Mouse (Mus musculus) gastrocnemius, postnatal 36 days (tissue): Measurements from ENCODE around the gene Ski. TPM values are rescaled to one million over a fixed set of nuclear protein-coding genes. Genes with fewer than 3 reads are reported as not detected.
A peak's percentile ranks its signal among the peaks of the same experiment; 100 is the strongest.
"Not testable (repeated sequence)": the region's sequence is repeated elsewhere in the genome, so short reads cannot be mapped to it uniquely, and the experiment has no call there.

ENCODE experiments used
- DNase-seq, 2 experiments: peaks; one replicate each; pipeline ENCODE4 v3.0.0; 2022
- intact Hi-C: fragments of 180-260 bp; cut with DNase I; formaldehyde crosslinking; loops from one replicate; pipeline ENCODE4 v1.15.1; 2025
- long read RNA-seq, 2 experiments: library from polyadenylated mRNA; stranded (forward); transcript quantifications; one replicate each; pipeline ENCODE4 v2.0.0; 2021
- total RNA-seq, 2 experiments: library from RNA; stranded (reverse); gene quantifications; 2 replicates each; pipeline ENCODE4 v1.2.3; 2021

Gene Ski
- total RNA-seq, result 10 to 100 TPM; 28.7 to 30.2 TPM
- long read RNA-seq, experiment 1, full-length matches to known transcripts, result 3 of 24 reads
- long read RNA-seq, experiment 1, partial matches to known transcripts, result 0 of 24 reads
- long read RNA-seq, experiment 1, other reads (novel, unspliced or antisense), result 21 of 24 reads
- long read RNA-seq, experiment 2, full-length matches to known transcripts, result 1 of 21 reads
- long read RNA-seq, experiment 2, partial matches to known transcripts, result 1 of 21 reads
- long read RNA-seq, experiment 2, other reads (novel, unspliced or antisense), result 19 of 21 reads

DNA sequence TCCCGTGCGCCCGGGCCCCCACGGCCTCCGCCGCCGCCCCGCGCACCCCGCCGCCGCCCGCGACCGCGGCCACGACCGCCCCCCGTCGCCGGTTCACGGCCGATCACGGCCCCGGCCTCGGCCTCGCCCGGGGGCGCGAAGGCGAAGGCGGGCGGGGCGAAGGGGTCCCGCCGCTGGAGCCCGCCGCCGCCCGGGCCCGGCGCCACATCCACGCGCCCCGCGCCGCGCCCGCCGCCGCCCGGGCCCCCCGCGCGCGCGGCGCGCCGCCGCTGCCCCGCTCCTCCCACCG is at the start of gene Ski:
Gene Ski (minus strand): TSS at position 41 of the 289 bp plus-strand sequence.
- DNase-seq, result no peak
- intact Hi-C loops, result no loop called here

DNA sequence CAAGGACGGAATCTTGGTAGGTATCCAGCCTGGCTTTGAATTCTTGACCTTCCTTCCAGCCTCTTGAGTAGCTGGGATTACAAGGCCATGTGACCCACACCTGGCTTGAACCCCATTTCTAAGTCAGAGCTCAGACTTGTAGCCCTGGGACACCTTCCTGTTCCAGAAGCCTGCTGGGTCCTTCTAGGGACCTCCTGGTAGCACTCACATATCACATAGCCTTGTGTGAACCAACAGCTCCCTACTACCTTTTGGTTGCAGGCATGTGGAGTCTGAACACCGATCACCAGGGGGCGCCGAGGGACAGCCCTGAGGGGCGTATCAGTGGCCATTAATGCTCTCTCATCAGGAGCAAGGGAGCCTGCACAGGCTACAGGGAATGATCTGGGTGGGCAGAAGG is 46.0 kb upstream of the Ski start:
- intact Hi-C loops, result loop anchor here (2.0 kb wide), 1 partner anchor 40 kb away; no protein-coding TSS in a partner anchor

DNA sequence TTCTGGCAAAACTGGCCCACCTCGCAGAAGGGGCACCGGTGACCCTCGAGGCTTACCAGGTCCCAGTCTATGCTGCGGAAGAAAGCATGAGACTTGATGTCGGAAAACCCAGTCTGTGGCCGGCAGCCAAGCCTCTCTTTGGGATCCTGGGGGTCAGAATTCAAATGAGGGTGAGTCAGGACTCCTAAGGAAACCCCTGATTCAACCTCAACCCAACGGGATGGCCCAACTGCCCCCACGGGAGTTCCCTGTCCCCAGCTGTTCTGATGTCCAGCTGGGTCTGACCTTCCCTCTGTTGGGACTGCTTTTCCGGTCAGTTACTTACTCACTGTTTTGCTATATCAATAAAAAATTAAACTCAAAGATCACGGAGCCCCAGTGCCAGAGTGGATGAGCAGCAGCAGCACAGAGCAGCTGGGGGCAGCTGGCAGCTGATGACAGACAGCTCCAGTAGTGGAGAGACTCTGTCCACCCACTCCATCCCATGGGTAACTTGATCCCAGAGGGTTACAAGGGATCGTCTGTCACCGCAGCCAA is 45.3 kb upstream of the Ski start:
- DNase-seq, result no peak
- intact Hi-C loops, result loop anchor here (2.0 kb wide), 1 partner anchor 41 kb away; no protein-coding TSS in a partner anchor

More for the DNA sequence above, 46.0 kb upstream of the Ski start:
- peak; percentile 70 to 84 for DNase-seq

DNA sequence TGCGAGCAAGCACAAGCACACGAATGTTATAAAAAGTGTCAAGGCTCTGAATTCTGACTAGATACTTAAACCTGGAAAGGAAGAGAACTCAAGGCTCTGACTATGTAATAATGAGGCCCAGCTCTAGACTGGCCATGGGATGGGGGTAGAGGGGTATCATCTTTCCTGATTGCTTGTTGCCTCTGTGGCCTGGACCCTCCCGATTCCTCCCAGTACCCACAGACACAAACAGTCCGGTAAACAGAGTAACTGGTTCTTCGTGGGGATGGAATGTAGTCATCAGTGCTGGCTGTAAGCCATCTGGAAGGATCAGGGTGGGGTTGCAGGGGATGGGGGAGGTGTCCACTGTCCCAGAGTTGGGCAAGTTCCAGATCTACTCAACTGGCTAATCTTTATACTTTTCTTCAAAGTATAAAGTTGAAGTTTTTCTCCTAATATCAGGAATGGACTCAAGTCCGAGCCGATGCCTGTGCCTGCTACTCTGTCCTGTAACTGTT is 44.7 kb upstream of the Ski start:
- intact Hi-C loops, result no loop called here

DNA sequence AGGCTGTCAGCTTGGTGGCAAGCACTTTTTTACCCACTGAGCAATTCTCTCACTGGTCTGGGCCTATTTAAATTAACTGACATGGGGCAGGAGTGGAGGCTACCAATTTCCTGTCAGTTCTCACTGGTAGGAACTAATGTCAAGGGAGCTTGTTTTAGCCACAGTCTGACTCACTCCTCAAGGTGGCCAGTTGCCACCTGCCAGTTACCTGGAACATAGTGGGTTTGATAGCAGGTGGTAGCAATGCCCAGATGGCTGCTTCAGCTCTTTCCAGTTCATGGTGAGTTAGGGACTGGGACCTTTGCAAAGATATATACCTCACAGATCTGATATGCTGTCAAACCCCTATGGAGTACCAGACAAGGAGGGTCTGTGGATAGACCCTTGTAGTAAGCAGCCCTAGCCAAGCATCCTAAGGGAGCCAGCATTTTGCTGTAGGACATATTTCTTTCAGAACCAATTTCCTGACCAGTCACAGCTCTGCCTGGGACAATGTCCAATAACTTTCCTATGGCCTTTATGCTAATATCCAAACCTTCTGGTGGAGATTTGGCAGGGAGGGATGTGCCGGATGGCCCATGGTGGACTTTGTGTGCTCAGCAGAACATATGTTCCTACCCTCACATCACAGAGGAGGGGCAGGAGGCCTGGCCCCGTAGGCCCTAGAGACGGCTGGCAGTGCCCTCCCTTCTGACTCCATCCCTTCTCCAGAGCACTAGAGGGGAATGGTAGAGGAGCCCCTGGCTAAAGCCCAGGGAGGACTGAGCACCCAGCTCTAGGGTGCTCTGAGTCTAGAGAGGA is 42.3 kb upstream of the Ski start:
- DNase-seq, result no peak
- intact Hi-C loops, result no loop called here

More for the DNA sequence above, 44.7 kb upstream of the Ski start:
- no peak for DNase-seq

DNA sequence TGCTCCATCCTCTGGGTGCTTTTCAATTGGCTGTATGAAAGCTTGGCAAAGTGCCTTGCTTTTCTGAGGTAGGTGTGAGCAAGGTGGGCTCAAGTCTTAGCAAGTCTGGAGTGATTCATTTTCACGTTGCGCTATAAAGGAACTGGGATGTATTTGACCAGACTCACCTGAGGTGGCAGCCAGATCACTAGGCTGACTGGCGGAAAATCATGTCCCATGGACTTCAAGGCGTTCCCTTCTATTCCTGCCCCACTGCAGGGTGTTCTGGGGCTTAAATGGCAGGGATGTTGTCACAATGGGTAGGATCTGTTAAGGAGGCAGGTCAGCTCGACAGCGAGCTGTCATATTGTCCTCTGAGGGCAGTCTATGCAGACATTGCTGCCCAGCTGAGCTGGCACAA is 29.9 kb upstream of the Ski start:
- no peak for DNase-seq
- intact Hi-C loops, result loop anchor here (5.0 kb wide), 2 partner anchors 55 to 140 kb away; no protein-coding TSS in a partner anchor

DNA sequence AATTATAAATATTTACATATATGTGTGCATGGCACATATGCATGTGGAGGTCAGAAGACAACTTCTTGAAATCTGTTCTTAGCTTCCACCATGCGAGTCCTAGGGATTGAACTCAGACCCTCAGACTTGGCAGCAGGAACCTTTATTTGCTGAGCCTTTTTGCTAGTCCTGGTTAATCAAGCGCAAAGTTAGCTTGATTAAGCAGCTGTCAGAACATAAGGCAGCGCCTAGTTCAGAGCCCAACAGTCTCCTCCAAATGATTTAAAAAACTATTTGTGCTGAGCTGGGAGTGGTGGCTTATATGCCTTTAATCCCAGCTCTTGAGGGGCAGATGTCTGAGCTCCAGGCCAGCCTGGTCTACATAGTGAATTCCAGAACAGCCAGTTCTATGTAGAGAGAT is 28.8 kb upstream of the Ski start:
- intact Hi-C loops, result loop anchor here (5.0 kb wide), 2 partner anchors 56 to 139 kb away; no protein-coding TSS in a partner anchor

DNA sequence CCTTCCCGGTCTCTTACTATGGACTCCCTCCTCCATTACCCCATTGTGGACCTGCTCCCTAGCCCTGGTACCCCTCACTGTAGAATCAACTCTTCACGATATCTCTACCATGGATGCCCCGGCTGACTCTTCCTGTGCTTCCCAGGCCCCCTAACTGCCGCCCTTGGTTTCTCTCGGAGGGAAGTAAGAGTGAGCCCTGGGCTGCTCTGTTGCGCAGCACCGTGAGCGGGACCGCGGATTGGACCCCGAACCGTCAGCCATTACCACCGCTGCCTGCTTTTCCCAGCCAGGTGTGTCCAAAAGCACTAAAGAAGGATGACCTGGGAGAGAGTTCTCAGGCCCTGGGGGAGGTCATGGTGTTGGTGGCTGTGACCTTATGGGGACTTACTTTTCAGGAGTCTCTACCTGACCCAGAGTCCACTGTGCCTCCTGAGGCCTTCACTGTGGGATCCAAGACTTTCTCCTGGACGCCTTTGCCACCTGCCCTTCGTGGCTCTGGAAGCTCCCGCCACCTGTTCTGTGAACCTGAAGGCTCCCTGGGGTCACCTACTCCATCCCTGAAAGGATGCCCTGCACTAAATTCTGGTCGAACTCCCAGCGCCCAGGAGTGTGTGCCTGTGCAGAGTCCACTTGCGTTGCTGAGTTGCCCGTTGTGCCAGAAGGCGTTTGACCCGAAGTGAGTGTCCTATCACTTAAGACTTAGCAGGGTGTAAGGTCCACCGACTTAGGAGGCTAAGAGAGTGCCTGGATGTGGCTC is 28.1 kb upstream of the Ski start:
- DNase-seq, result peak in 1 of 2 experiments; percentile 13
- intact Hi-C loops, result loop anchor here (5.0 kb wide), 2 partner anchors 57 to 138 kb away; no protein-coding TSS in a partner anchor

More for the DNA sequence above, 28.8 kb upstream of the Ski start:
- no peak for DNase-seq

DNA sequence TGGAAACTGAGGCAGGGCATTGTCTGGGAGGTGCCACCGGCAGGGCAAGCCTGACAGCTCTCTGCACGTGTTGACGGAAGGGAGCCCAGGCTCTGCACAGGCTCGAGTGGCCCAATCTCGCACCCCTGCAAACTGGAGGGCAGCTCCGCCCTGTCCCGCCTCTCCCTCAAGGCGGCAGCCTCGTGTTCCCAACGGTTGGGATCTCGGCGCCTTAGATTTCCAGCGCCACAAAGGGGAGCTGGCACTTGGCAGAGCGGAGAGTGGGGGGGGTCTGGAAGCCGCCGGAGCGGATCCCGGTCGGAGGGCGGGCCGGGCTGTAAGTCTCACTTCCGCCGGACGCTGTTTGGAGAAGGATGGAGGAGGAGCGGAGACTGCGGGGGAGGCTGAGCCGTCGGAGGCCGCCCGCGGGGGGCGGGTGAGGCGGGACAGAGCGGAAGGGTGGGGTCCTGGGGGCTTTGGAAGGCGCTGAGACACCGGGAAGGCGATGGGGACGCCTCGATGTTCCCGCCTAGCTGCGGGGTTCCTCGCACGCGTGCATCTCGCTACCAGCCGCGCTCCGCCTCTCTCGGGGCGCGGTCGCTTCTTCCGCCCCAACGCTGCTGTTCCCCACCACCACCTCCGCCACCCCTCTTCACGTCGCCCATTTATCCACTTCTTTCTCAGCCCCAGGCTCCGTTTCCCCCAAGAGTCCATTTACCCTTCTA is 27.4 kb upstream of the Ski start, which contains the start of gene Faap20:
Gene Faap20 (plus strand): TSS at position 155 of the 704 bp plus-strand sequence.
- DNase-seq, result peak; percentile 78 to 86
- intact Hi-C loops, result loop anchor here (1.0 to 5.0 kb wide), 3 partner anchors 58 to 154 kb away; no protein-coding TSS in a partner anchor

DNA sequence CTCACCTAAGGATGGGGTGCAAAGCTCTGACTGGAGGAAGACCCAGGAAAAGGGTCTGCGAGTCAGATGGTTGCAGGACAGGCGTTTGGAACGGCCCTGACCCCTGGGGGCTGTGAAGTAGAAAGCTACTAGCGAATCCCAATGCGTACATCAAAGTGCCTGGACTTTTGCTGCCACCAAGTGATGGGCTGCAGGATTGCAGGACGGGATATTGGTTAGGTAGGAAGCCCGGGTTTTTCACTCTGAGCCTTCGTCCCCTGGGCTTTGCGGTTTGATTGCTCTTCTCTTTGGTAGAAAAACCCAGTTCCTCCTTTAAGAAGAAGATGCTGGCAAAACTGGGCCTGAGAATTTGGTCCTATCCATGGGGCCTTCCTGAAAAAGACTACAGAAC is 26.9 kb upstream of the Ski start:
- intact Hi-C loops, result loop anchor here (1.0 kb wide), 1 partner anchor 154 kb away; no protein-coding TSS in a partner anchor

DNA sequence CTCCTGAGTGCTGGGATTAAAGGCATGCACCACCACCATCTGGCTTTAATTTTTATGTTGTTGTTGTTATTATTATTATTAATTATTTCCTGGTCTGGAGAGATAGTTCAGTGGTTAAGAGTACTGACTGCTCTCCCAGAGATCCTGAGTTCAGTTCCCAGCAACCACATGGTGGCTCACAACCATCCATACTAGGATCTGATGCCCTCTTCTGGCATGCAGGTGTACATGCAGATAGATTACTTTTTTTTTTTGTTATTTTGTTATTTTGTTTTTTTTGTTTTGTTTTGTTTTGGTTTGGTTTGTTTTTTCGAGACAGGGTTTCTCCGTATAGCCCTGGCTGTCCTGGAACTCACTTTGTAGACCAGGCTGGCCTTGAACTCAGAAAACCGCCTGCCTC is 25.7 kb upstream of the Ski start:
- intact Hi-C loops, DNase-seq: not testable (repeated sequence)

More for the DNA sequence above, 26.9 kb upstream of the Ski start:
- DNase-seq, result peak; percentile 92 to 96

DNA sequence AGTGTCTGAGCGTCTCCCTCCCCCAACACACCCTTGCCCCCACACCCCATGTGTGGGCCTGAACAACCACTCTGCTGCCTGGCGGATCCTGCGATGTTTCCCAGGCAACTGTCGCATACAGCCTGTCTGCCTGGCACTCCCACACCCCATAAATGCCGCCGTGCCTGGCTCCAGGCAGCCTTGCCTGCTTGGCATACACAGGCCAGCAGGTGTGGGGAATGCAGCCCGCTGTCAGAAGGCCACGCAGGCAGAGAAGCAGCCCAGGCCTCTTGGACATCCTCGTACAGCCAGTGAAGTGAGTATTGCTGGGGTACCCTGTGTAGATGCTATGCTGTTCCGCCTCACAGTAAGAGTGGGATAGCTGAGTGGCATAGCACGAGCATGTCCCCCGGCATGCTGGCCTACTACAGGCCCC is 24.3 kb upstream of the Ski start:
- peak; percentile 37 to 61 for DNase-seq
- intact Hi-C loops, result loop anchor here (2.0 kb wide), 1 partner anchor 118 kb away; no protein-coding TSS in a partner anchor

DNA sequence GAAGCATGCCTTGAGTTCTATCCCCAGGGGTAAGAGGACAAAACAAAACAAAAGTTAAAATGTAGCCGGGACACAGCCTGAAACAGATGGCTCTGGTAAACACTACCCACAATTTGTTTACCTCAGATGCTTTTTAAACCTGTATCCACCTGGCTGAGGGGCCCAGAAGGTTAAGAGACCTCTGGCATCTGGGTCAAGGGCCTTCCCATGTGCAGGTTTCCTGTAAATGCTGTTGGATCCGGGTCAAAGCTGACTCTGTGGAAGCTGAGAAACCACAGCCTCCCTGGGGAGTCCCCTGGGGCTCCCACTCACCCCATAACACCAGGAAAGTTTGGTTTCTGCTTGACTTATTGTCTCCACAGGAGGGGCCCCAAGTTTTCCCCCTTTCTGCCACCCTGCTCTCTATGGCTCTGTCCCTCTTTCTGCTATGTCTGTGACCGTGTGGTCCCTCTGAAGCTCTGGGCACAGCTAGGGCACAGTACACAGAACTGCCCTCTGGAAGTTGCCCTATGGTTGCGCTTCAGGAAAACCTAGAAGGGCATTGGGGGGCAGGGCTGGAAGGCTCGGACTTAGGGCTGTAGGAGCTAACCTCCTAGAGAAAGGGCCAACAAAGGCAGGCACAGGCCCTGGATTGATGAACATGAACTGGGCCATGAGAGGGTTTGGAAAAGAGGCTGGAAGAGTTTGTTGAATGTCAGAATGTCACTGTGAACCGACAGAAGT is 23.5 kb upstream of the Ski start:
- intact Hi-C loops, result loop anchor here (2.0 kb wide), 1 partner anchor 117 kb away; no protein-coding TSS in a partner anchor
- no peak for DNase-seq

DNA sequence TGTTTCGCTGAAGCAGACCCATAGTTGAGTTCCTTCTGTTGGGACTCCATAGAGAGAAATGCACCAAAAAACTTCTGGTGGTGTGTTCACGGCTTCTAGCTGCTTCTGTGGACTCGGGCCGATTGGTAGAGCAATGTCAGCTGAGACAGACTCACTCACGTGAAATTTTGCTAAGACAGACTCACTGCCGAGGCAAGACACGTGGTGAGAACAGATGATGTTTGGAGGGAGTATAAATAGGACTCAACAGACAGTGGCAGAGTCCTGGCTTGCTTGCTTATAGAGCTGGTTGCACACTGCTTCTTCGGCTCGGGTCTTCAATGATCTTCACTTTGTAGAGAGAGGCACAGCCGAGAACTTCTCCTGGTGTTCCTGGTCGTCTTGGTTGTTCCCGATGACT is 20.8 kb upstream of the Ski start:
- intact Hi-C loops, result no loop called here
- no peak for DNase-seq

DNA sequence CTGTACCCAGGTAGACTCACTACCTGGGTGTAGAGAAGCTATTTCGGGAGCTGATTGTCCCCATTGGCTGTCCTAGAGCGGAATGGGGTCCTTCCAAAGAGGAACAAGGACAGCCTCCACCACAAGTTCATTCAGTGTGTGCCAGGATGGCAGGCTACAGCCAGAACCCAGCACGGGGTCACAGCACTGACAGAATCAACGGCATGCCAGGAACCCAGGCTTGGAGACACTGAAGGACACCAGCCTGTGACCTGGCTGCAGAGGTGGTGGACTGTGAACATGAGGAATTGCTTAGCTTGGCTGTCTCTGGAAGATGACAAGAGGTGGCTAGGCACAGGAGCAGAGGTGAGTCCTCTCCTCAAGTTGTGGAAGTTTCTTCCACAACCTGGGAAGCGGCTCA is 19.9 kb upstream of the Ski start:
- intact Hi-C loops, result no loop called here
- no peak for DNase-seq

DNA sequence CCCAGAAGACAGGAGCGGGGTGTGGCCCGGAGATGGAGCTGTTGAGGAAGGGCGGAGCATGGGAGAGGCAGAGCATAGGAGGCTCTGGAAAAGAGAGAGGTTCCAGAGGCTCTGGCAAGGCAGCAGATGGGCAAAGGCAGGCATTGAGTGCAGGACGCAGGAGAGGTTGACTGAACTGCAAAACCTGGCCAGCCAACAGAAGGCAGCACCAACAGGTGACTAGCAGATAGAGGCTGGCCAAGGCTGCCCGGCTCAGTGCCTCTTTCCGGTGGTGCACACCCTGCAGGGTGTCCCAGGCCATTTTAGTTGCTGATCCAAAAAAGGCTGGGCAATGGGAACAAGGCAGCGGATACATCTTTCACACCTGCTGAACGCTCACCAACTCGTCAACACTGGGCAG is 19.4 kb upstream of the Ski start:
- intact Hi-C loops, result no loop called here
- DNase-seq, result no peak

DNA sequence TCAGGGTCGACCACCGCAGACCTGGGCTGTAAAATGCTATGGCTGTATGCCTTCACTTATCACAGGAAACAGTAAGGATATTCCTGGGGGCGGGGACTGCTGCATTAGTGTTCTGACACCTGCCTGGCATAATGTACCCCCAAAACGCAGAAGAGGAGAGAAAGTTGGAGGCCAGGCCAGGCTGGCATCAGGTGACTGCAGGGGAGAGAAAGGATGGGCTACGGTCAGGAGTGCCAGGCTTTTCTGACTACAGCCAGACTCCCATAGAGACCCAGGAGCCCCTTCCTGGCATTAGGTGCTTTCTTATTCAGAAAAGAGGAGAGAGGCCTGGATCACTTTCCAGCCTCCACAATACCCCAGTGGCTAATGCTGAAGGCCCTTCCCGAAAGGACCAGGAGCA is 17.1 kb upstream of the Ski start:
- intact Hi-C loops, result no loop called here
- DNase-seq, result no peak

DNA sequence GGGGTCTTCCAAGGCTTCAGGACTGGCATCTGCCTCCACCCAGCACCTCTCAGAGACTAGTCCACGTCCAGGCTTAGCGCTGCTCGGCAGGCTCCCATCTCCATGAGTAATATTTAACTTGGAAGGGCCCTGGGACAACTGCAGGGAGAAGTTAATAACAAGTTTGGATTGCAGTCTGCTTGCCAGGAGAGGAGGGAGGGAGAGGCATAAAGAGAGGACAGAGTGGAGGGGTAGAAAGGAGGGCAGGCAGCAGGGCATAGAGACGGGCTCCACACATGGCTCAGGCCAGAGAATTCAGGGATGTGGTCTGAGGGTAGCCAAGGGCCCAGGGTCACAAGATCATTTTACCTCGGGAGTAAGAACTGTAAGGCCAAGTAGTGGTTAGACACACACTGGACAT is 15.9 kb upstream of the Ski start:
- intact Hi-C loops, result no loop called here
- DNase-seq, result peak; percentile 33 to 49
